Mouse (Mus musculus): Measurements from ENCODE around the gene Marcksl1.

- TF ChIP-seq TAL1 (IDR thresholded peaks at IDR 0.05; ENCODE audit: low read length), result no peak
- TF ChIP-seq GATA1 (IDR thresholded peaks at IDR 0.05; ENCODE audit: low read length), result no peak
These were observed 33.5 kb upstream of the Marcksl1 start for GRCm38 (mm10) chr4:129479863-129480262.

Data from erythroblast, embryonic 14.5 days (primary cell).